Mouse (Mus musculus): ENCODE measurements around the gene Olfr368. TPM values are rescaled to one million over a fixed set of nuclear protein-coding genes. Genes with fewer than 3 reads are reported as not detected.

Olfr368 gene
- not detected in 2 replicates for polyA plus RNA-seq (2015; fragmentation: Nextera tagmentation; extraction: Ambion mirVana)

GRCm38 (mm10) chr2:37326215-37326614, at the start of gene Olfr368:
Olfr368 (plus strand) TSS chr2:37326515.
- 94% methylated on average over 1 of the region's 1 CpGs for WGBS
- no peak within 1 kb of the TSS for H3K9ac ChIP-seq (ENCODE audit: low read length)

GRCm38 (mm10) chr2:37333321-37333720, 7.0 kb downstream of the Olfr368 start:
- DNase-seq (ENCODE audit: low spot score) (no peak), ATAC-seq (ENCODE audit: low FRiP score, low TSS enrichment) (no peak)
- no peak overlapping the region for H3K27ac ChIP-seq (replicated peaks)
- TF ChIP-seq EP300 (optimal IDR thresholded peaks at IDR 0.05) (no peak), CTCF (IDR thresholded peaks at IDR 0.05; ENCODE audit: low read depth) (no peak)
- no peaks in the 10 kb centered on the region for H3K27me3 ChIP-seq (ENCODE audit: control insufficient read depth, insufficient read depth, low read length)
- no peak overlapping the region for H3K4me2 ChIP-seq (replicated peaks; ENCODE audit: low read depth)
- H3K9ac ChIP-seq (ENCODE audit: low read length): no peak overlapping the region
- H3K9me3 ChIP-seq (ENCODE audit: control insufficient read depth, low read length): no peaks in the 10 kb centered on the region
- H3K36me3 ChIP-seq (ENCODE audit: control insufficient read depth, insufficient read depth, low read length): no peaks in the 10 kb centered on the region
- H3K4me1 ChIP-seq (replicated peaks; ENCODE audit: control insufficient read depth, insufficient read depth): no peaks in the 10 kb centered on the region; the same call in 1 of the 2 replicates
- H3K4me3 ChIP-seq (ENCODE audit: low read depth, low read length): no peak overlapping the region
- 66% methylated on average over 2 of the region's 2 CpGs for WGBS

More at GRCm38 (mm10) chr2:37326215-37326614, at the start of gene Olfr368:
- H3K4me2 ChIP-seq (replicated peaks; ENCODE audit: low read depth): no peak within 1 kb of the TSS
- ATAC-seq (ENCODE audit: low FRiP score, low TSS enrichment) (no peak), DNase-seq (ENCODE audit: low spot score) (no peak)
- H3K27me3 ChIP-seq (ENCODE audit: control insufficient read depth, insufficient read depth, low read length): no peaks in the 10 kb centered on the region
- no peaks in the 10 kb centered on the region for H3K4me1 ChIP-seq (replicated peaks; ENCODE audit: control insufficient read depth, insufficient read depth)
- no peak within 1 kb of the TSS for H3K27ac ChIP-seq (replicated peaks)
- no peaks in the 10 kb centered on the region for H3K36me3 ChIP-seq (ENCODE audit: control insufficient read depth, insufficient read depth, low read length)
- no peaks in the 10 kb centered on the region for H3K9me3 ChIP-seq (ENCODE audit: control insufficient read depth, low read length)
- TF ChIP-seq CTCF (IDR thresholded peaks at IDR 0.05; ENCODE audit: low read depth) (no peak), EP300 (optimal IDR thresholded peaks at IDR 0.05) (no peak)
- H3K4me3 ChIP-seq (ENCODE audit: low read depth, low read length): no peak within 1 kb of the TSS

GRCm38 (mm10) chr2:37338497-37339187, 12.3 kb downstream of the Olfr368 start:
- Histone ChIP-seq H3K27ac (replicated peaks) (no peak overlapping the region), H3K9me3 (ENCODE audit: control insufficient read depth, low read length) (no peaks in the 10 kb centered on the region), H3K4me1 (replicated peaks; ENCODE audit: control insufficient read depth, insufficient read depth) (no peaks in the 10 kb centered on the region), H3K4me2 (replicated peaks; ENCODE audit: low read depth) (no peak overlapping the region), H3K4me3 (ENCODE audit: low read depth, low read length) (no peak overlapping the region), H3K9ac (ENCODE audit: low read length) (no peak overlapping the region), H3K36me3 (ENCODE audit: control insufficient read depth, insufficient read depth, low read length) (no peaks in the 10 kb centered on the region), H3K27me3 (ENCODE audit: control insufficient read depth, insufficient read depth, low read length) (no peaks in the 10 kb centered on the region)
- DNase-seq (ENCODE audit: low spot score) (peak; percentile 51), ATAC-seq (ENCODE audit: low FRiP score, low TSS enrichment) (no peak)
- WGBS: 49% methylated on average over 10 of the region's 10 CpGs
- TF ChIP-seq CTCF (IDR thresholded peaks at IDR 0.05; ENCODE audit: low read depth) (peak; percentile 80), EP300 (optimal IDR thresholded peaks at IDR 0.05) (no peak)

GRCm38 (mm10) chr2:37351671-37352070, 25.4 kb downstream of the Olfr368 start:
- no peak overlapping the region for H3K4me3 ChIP-seq (ENCODE audit: low read depth, low read length)
- no peak overlapping the region for H3K4me2 ChIP-seq (replicated peaks; ENCODE audit: low read depth)
- no peaks in the 10 kb centered on the region for H3K4me1 ChIP-seq (replicated peaks; ENCODE audit: control insufficient read depth, insufficient read depth)
- H3K27ac ChIP-seq (replicated peaks): no peak overlapping the region
- WGBS: 84% methylated on average over 7 of the region's 7 CpGs
- no peak for DNase-seq (ENCODE audit: low spot score)
- no peaks in the 10 kb centered on the region for H3K27me3 ChIP-seq (ENCODE audit: control insufficient read depth, insufficient read depth, low read length)
- no peaks in the 10 kb centered on the region for H3K9me3 ChIP-seq (ENCODE audit: control insufficient read depth, low read length)
- ATAC-seq (ENCODE audit: low FRiP score, low TSS enrichment): 0 out of 2 replicates have a peak, but pooled peaks have one; percentile 4
- TF ChIP-seq CTCF (IDR thresholded peaks at IDR 0.05; ENCODE audit: low read depth): no peak
- TF ChIP-seq EP300 (optimal IDR thresholded peaks at IDR 0.05): no peak
- H3K36me3 ChIP-seq (ENCODE audit: control insufficient read depth, insufficient read depth, low read length): peaks cover 21% of the 10 kb centered on the region
- H3K9ac ChIP-seq (ENCODE audit: low read length): no peak overlapping the region

GRCm38 (mm10) chr2:37355571-37355970, 29.3 kb downstream of the Olfr368 start:
- H3K4me3 ChIP-seq (ENCODE audit: low read depth, low read length): no peak overlapping the region
- H3K9ac ChIP-seq (ENCODE audit: low read length): no peak overlapping the region
- no peaks in the 10 kb centered on the region for H3K4me1 ChIP-seq (replicated peaks; ENCODE audit: control insufficient read depth, insufficient read depth)
- ATAC-seq (ENCODE audit: low FRiP score, low TSS enrichment) (no peak), DNase-seq (ENCODE audit: low spot score) (no peak)
- peaks cover 21% of the 10 kb centered on the region for H3K36me3 ChIP-seq (ENCODE audit: control insufficient read depth, insufficient read depth, low read length)
- H3K27me3 ChIP-seq (ENCODE audit: control insufficient read depth, insufficient read depth, low read length): no peaks in the 10 kb centered on the region
- no peak for TF ChIP-seq EP300 (optimal IDR thresholded peaks at IDR 0.05)
- no peak for TF ChIP-seq CTCF (IDR thresholded peaks at IDR 0.05; ENCODE audit: low read depth)
- H3K9me3 ChIP-seq (ENCODE audit: control insufficient read depth, low read length): no peaks in the 10 kb centered on the region
- no peak overlapping the region for H3K27ac ChIP-seq (replicated peaks)
- 97% methylated on average over 5 of the region's 5 CpGs for WGBS
- no peak overlapping the region for H3K4me2 ChIP-seq (replicated peaks; ENCODE audit: low read depth)

Data from stomach, postnatal 0 days (tissue).